Mouse (Mus musculus) hindbrain, postnatal 0 days (tissue): Measurements from ENCODE around the gene Tjp2. TPM values are rescaled to one million over a fixed set of nuclear protein-coding genes. Genes with fewer than 3 reads are reported as not detected.
"Not testable (repeated sequence)": the region's sequence is repeated elsewhere in the genome, so short reads cannot be mapped to it uniquely, and the experiment has no call there.

Experiments
- ATAC-seq: fragments of 200-750 bp; cut with Nextera tagmentation; 2 replicates; pipeline ENCODE4 v1.8.0; 2017; ENCODE audit warnings: mild to moderate bottlenecking, moderate TSS enrichment, moderate library complexity
- DNase-seq: peaks from one replicate; pipeline ENCODE4 v3.0.0-alpha.2; 2015; ENCODE audit warnings: low spot score
- H3K27ac ChIP-seq: fragments of 300-500 bp; sonication (generic); 2 replicates; pipeline ENCODE4 v1.5.1; 2014; ENCODE audit warnings: mild to moderate bottlenecking
- H3K27me3 ChIP-seq: fragments of 300-500 bp; sonication (generic); 2 replicates; pipeline ENCODE4 v1.6.1; 2014; ENCODE audit warnings: low read length, mixed read lengths; ENCODE audit not compliant: insufficient read depth
- H3K36me3 ChIP-seq: fragments of 300-500 bp; sonication (generic); 2 replicates; pipeline ENCODE4 v1.6.1; 2014; ENCODE audit warnings: low read length, mixed read lengths; ENCODE audit not compliant: insufficient read depth
- H3K4me1 ChIP-seq: fragments of 300-500 bp; sonication (generic); 2 replicates; pipeline ENCODE4 v1.6.1; 2014; ENCODE audit warnings: antibody characterized with exemption, low read length, mixed read lengths; ENCODE audit not compliant: insufficient read depth
- H3K4me2 ChIP-seq: fragments of 300-500 bp; sonication (generic); 2 replicates; pipeline ENCODE4 v1.6.1; 2014; ENCODE audit warnings: low read depth, mild to moderate bottlenecking, low read length, moderate library complexity, mixed read lengths
- H3K4me3 ChIP-seq: fragments of 300-500 bp; sonication (generic); 2 replicates; pipeline ENCODE4 v1.5.1; 2014; ENCODE audit warnings: low read length
- H3K9ac ChIP-seq: fragments of 300-500 bp; sonication (generic); replicated peaks from 2 replicates; pipeline ENCODE4 v1.6.1; 2014; ENCODE audit warnings: mild to moderate bottlenecking, low read length, moderate library complexity, mixed read lengths
- H3K9me3 ChIP-seq: fragments of 300-500 bp; sonication (generic); 2 replicates; pipeline ENCODE4 v1.6.1; 2016; ENCODE audit warnings: low read length, mixed read lengths
- CTCF ChIP-seq: IDR thresholded peaks from 2 replicates; pipeline ENCODE4 v1.5.1; 2016; ENCODE audit warnings: antibody characterized with exemption, control low read depth, low read depth
- WGBS: fragments of 180-500 bp; shearing (Covaris S2); extraction: QIAGEN DNeasy Blood & Tissue Kit; methylation state at CpG from one replicate; pipeline ENCODE4 v1.1.7; 2014; 5-methylcytosine and 5-hydroxymethylcytosine counted together
- polyA plus RNA-seq: library from polyadenylated mRNA; unstranded; fragments of >200 nt; fragmentation: Nextera tagmentation; extraction: Ambion mirVana; gene quantifications from 2 replicates; pipeline ENCODE4 v1.2.1, GENCODE M21; 2015
- total RNA-seq: library from RNA; depleted of rRNA; stranded (reverse); fragments of >200 nt; gene quantifications from 2 replicates; pipeline ENCODE4 v1.2.3, GENCODE M21; 2014

Gene Tjp2
- total and polyA plus RNA-seq, 2 experiments from 2014 or later, result 13.9 to 15.8 TPM

DNA sequence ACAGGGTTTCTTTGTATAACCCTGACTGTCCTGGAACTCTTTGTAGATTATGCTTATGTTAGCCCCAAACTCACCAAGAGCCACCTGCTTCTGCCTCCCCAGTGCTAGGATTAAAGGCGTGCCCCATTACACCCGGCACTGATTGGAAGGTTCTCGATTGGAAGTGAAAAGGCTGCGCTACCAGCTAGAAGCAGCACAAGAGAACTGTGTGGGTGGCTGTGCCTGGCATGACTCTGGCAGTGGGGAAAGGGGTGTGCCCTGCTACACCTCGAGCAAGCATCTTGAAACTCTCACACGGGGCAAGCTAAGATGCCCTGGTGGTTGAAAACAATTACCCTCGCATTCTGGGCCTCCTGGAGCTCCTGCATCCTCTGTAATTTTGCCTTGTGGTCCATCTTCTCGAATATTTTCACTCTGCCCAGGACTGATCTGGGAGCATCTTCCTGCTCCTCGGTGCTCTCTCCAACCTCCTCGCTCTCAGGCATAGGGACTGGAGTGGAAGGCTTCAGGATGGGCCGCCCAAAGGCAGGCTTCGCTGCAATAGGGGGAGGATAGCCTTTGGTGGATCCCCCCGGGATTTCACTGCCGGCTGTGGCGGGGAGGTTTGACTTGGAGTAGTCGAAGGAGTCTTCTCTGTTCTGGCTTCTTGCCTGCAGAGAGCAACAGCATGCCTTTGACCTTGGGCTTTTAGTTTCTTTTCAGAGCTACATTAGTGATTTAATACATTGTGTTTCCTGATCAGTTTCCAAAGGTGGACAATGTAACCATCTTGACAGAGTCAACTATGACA is 127.0 kb downstream of the Tjp2 start:
- Histone ChIP-seq H3K27me3 (no peaks in the 10 kb centered on the region), H3K9ac (no peak overlapping the region), H3K9me3 (no peaks in the 10 kb centered on the region), H3K27ac (no peak overlapping the region), H3K4me3 (no peak overlapping the region), H3K36me3 (peaks cover 9% of the 10 kb centered on the region; the same call in 1 of the 2 replicates), H3K4me1 (no peaks in the 10 kb centered on the region), H3K4me2 (no peak overlapping the region)
- 79% methylated on average over 16 of the region's 16 CpGs for WGBS
- TF ChIP-seq CTCF, result no peak
- ATAC-seq, result no peak
- DNase-seq, result no peak

DNA sequence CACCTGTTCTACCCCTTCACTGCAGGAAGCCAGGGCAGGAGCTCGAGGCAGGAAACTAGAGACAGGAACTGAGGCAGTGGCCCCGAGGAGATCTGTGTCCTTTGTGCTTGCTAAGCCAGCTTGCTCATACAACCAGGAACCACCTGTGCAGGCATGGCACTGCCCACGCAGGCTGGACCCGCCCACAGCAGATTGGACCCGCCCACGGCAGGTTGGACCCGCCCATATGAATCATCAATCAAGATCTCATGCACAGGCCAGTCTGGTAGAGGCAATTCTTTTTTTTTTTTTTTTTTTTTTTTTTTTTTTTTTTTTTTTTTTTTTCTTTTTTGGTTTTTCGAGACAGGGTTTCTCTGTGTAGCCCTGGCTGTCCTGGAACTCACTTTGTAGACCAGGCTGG is 132.8 kb downstream of the Tjp2 start:
- DNase-seq, ATAC-seq: not testable (repeated sequence)

DNA sequence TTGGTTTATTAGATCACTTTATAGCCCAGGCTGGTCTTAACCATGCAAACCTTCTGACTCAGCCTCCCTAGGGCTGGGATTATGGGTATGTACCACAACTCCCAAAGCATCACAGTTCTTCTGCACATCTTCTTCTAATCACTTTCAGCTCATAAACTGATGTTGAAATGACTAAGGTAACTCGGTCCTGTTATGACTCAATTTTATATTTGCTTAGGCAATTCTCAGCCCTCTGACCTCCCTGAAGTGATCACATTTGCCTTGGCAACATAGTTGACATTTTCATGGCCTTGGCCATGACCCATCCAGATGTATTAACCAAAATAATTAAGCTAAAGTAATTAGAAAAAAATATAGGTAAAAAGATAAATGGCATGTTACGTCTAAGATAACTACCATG is 134.5 kb downstream of the Tjp2 start:
- Histone ChIP-seq H3K4me3 (no peak overlapping the region), H3K9ac (no peak overlapping the region), H3K4me1 (no peaks in the 10 kb centered on the region), H3K9me3 (no peaks in the 10 kb centered on the region), H3K4me2 (no peak overlapping the region), H3K27ac (no peak overlapping the region), H3K27me3 (no peaks in the 10 kb centered on the region), H3K36me3 (0 out of 2 replicates have a peak, but pooled peaks cover 3% of the 10 kb centered on the region)
- WGBS, result 98% methylated on average over 2 of the region's 2 CpGs
- DNase-seq (no peak), ATAC-seq (no peak)
- TF ChIP-seq CTCF, result no peak

More for the DNA sequence above, 132.8 kb downstream of the Tjp2 start:
- not testable (repeated sequence) for H3K4me2 ChIP-seq, H3K27me3 ChIP-seq, H3K4me1 ChIP-seq, H3K27ac ChIP-seq, H3K36me3 ChIP-seq, H3K9ac ChIP-seq, H3K4me3 ChIP-seq, H3K9me3 ChIP-seq
- 69% methylated on average over 8 of the region's 8 CpGs for WGBS

DNA sequence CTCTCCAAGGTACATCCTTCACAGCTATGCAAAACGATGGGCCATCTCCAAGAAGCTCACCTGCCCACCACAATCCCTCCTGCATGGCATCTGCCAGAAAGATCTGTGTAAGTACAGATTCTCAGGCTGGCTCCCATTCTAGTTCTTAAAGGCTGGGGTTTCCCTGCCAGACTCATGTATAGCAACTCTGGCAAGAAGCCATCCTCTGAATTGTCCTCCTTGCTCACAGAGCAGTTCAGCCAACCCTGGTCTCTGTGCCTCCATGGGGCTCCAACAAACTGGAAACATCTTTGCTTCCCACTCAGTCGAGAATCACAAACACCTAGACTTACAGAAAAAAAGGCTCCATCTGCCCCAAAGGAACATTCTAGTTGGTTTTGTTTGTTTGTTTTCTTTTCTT is 139.5 kb downstream of the Tjp2 start:
- peak; percentile 43 for DNase-seq

DNA sequence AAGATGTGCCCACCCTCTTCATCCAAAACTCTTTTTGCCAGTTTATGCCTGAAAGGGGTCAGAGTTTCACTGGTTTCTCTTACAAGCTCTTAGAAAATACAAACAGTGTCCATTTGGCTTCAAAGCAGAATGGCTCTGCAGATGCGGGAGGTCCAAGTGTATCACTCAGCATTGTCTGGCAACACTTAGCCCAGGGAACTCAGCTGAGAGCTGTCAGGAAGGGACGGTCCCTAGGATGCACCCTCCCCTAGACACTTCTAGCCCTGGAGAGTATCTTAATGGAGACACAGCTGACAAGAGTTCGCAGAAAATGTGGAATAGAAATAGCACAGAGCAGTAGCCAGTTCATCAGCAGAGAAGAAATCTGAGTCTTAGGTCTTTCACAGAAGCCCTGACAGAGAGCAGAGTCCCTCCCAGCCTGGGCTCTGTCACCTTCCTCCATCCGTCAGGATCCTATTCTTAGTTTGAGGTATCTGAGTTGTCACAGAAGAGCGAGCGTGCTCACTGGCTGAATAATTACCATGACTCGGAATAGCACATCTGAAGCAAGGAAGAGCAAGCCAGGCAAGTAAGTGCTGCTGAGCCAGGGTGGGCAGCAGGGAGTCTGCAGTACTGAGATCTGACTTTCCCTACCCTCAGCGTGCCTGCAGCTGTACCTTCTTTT is 144.3 kb downstream of the Tjp2 start:
- no peaks in the 10 kb centered on the region for H3K27me3 ChIP-seq
- no peak overlapping the region for H3K27ac ChIP-seq
- DNase-seq (no peak), ATAC-seq (no peak)
- no peak overlapping the region for H3K4me2 ChIP-seq
- no peak overlapping the region for H3K9ac ChIP-seq
- WGBS, result 35% methylated on average over 8 of the region's 8 CpGs
- no peak overlapping the region for H3K4me3 ChIP-seq
- no peaks in the 10 kb centered on the region for H3K9me3 ChIP-seq
- H3K4me1 ChIP-seq, result no peaks in the 10 kb centered on the region
- TF ChIP-seq CTCF, result no peak
- H3K36me3 ChIP-seq, result no peaks in the 10 kb centered on the region

More for the DNA sequence above, 139.5 kb downstream of the Tjp2 start:
- ATAC-seq, result no peak
- Histone ChIP-seq H3K4me2 (no peak overlapping the region), H3K4me1 (no peaks in the 10 kb centered on the region), H3K9me3 (no peaks in the 10 kb centered on the region), H3K27ac (no peak overlapping the region), H3K27me3 (no peaks in the 10 kb centered on the region), H3K9ac (no peak overlapping the region), H3K36me3 (no peaks in the 10 kb centered on the region), H3K4me3 (no peak overlapping the region)
- no peak for TF ChIP-seq CTCF
- WGBS, result 46% methylated on average over 2 of the region's 2 CpGs

DNA sequence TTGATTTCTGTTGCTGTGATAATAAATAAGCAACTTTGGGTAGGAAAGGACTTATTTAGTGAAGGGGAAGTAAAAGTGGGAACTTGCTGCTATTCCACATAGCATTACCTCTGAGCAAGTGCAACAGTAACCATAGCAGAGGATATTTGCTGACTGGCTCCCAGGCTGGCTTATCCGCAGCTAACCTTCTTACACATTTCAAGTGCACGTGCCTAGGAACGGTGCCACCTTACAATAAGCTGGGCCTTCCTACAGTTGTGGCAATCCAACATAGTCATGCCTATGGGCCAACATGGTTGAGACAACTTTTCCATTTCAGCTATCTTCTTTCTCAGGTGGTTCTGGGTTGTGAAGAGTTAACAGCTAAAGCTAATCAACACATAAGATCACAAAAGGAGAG is 147.2 kb downstream of the Tjp2 start:
- Histone ChIP-seq H3K4me3 (no peak overlapping the region), H3K36me3 (no peaks in the 10 kb centered on the region), H3K27me3 (no peaks in the 10 kb centered on the region), H3K27ac (no peak overlapping the region), H3K9me3 (no peaks in the 10 kb centered on the region), H3K4me1 (no peaks in the 10 kb centered on the region), H3K4me2 (no peak overlapping the region), H3K9ac (no peak overlapping the region)
- WGBS, result 95% methylated on average over 3 of the region's 3 CpGs
- no peak for DNase-seq
- no peak for TF ChIP-seq CTCF
- no peak for ATAC-seq

DNA sequence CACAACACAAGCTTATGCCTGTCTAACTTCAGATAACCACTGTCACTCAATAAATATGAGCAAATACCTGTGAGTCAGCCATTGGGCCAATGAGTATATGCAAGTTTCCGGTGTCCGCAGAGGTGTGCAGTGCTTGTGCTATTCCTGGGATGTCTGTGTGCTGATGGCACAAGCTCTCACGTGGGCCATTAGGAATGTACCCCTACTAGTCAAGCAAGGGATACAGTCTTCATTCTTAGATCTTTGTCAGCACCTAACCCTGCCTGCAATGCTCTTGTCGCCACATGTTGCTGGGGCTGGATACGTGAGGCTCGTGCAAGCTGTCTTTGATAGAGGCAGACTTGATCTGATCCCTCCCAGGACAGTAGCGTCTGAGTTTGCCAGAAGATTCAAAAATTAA is 148.3 kb downstream of the Tjp2 start:
- Histone ChIP-seq H3K4me1 (no peaks in the 10 kb centered on the region), H3K4me2 (no peak overlapping the region), H3K27ac (no peak overlapping the region), H3K4me3 (no peak overlapping the region), H3K36me3 (no peaks in the 10 kb centered on the region), H3K9ac (no peak overlapping the region), H3K9me3 (no peaks in the 10 kb centered on the region), H3K27me3 (no peaks in the 10 kb centered on the region)
- WGBS, result 92% methylated on average over 7 of the region's 7 CpGs
- no peak for ATAC-seq
- DNase-seq, result no peak
- no peak for TF ChIP-seq CTCF
